Mouse (Mus musculus) ES-E14 (cell line): ENCODE measurements around the gene Erc2. TPM values are rescaled to one million over a fixed set of nuclear protein-coding genes. Genes with fewer than 3 reads are reported as not detected.

ENCODE experiments used
- DNase-seq: peaks from one replicate; pipeline ENCODE4 v3.0.0-alpha.2; 2013; ENCODE audit warnings: low read depth, low spot score
- H3K27ac ChIP-seq: 2 replicates; pipeline ENCODE4 v1.5.1; 2012; ENCODE audit warnings: low read depth, mild to moderate bottlenecking, low read length, moderate library complexity, mixed read lengths; ENCODE audit not compliant: poor library complexity, insufficient read depth, severe bottlenecking
- H3K36me3 ChIP-seq: 2 replicates; pipeline ENCODE4 v1.6.1; 2012; ENCODE audit warnings: mild to moderate bottlenecking, low read length, moderate library complexity, mixed read lengths; ENCODE audit not compliant: control insufficient read depth, poor library complexity, insufficient read depth, severe bottlenecking
- H3K4me1 ChIP-seq, 2 experiments: fragments of 150-350 bp in 1 of 2; sonication (generic) in 1 of 2; 2 replicates each; pipeline ENCODE4 v1.6.1; 2012; ENCODE audit warnings: low read length in 2 of 2, mild to moderate bottlenecking in 1 of 2, mixed read lengths in 1 of 2; ENCODE audit not compliant: control insufficient read depth in 2 of 2, insufficient read depth in 2 of 2, poor library complexity in 1 of 2
- H3K4me3 ChIP-seq, 2 experiments: fragments of 150-350 bp in 1 of 2; sonication (generic) in 1 of 2; 2 replicates each; pipeline ENCODE4 v1.5.1; 2012; ENCODE audit warnings: low read length in 2 of 2, low read depth in 1 of 2, mild to moderate bottlenecking in 1 of 2, mixed read lengths in 1 of 2; ENCODE audit not compliant: insufficient read depth in 1 of 2, poor library complexity in 1 of 2, severe bottlenecking in 1 of 2
- H3K9ac ChIP-seq: 2 replicates; pipeline ENCODE4 v1.6.1; 2012; ENCODE audit warnings: low read depth, mild to moderate bottlenecking, low read length, mixed read lengths; ENCODE audit not compliant: poor library complexity, insufficient read depth, severe bottlenecking
- H3K9me3 ChIP-seq: fragments of 150-350 bp; sonication (generic); 2 replicates; pipeline ENCODE4 v1.6.1; 2012; ENCODE audit warnings: low read depth, mild to moderate bottlenecking, low read length; ENCODE audit not compliant: control insufficient read depth, insufficient read depth
- CHD2 ChIP-seq: IDR thresholded peaks from 2 replicates; pipeline ENCODE4 v1.6.1; 2014; ENCODE audit warnings: mild to moderate bottlenecking, low read depth, low read length, inconsistent platforms
- HCFC1 ChIP-seq: IDR thresholded peaks from 2 replicates; pipeline ENCODE4 v1.6.1; 2012; ENCODE audit warnings: low read length, inconsistent platforms, borderline replicate concordance; ENCODE audit not compliant: insufficient read depth
- MAFK ChIP-seq: IDR thresholded peaks from 2 replicates; pipeline ENCODE4 v1.6.1; 2014; ENCODE audit warnings: mild to moderate bottlenecking, low read depth, low read length, inconsistent platforms; ENCODE audit not compliant: insufficient read depth
- ZC3H11A ChIP-seq: IDR thresholded peaks from 2 replicates; pipeline ENCODE4 v1.6.1; 2012; ENCODE audit warnings: low read depth, mild to moderate bottlenecking, inconsistent platforms, low read length, borderline replicate concordance
- ZNF384 ChIP-seq: IDR thresholded peaks from 2 replicates; pipeline ENCODE4 v1.6.1; 2012; ENCODE audit warnings: low read depth, low read length, inconsistent platforms
- in situ Hi-C, 2 experiments: fragments of 600-800 bp; cut with MboI; formaldehyde crosslinking; loops; one replicate each; pipeline ENCODE4 v1.15.1; 2025; ENCODE audit warnings: low sequenced_read_pairs in 2 of 2, inconsistent platforms in 1 of 2; ENCODE audit not compliant: unreplicated experiment in 2 of 2
- total RNA-seq: library from RNA; depleted of rRNA; stranded (reverse); fragments of 300-350 nt; gene quantifications from 2 replicates; pipeline ENCODE4 v1.2.3, GENCODE M21; 2012

Erc2 gene
- total RNA-seq, 1 experiment: 9.1 TPM

DNA sequence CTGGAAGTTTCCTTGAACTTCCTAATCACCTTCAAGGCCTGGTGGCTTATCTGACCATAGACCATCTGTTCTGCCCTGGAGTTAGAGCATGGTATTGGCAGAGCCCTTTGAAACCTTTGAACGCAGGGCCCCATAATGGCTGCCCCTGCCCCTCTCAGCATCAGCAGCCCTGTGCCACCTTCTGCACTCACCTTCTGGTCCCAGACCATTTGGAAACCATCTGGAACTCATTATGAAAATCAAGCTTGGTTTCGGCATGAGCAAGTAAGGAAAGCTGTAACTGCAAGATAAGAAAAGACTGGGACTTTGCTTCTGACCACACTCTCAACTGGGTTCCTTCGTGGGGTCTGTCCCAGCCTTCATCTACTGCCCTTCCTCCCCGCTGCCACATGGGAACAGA lies 796.3 kb downstream of the Erc2 start:
- in situ Hi-C loops: no loop called here
- no peaks in the 10 kb centered on the region for H3K36me3 ChIP-seq
- H3K9ac ChIP-seq: no peak overlapping the region
- no peak overlapping the region for H3K27ac ChIP-seq
- H3K4me1 ChIP-seq: no peaks in the 10 kb centered on the region
- DNase-seq: no peak
- H3K9me3 ChIP-seq: no peaks in the 10 kb centered on the region
- no peak overlapping the region for H3K4me3 ChIP-seq
- TF ChIP-seq HCFC1 (no peak), MAFK (no peak), ZC3H11A (no peak), ZNF384 (no peak), CHD2 (no peak)

DNA sequence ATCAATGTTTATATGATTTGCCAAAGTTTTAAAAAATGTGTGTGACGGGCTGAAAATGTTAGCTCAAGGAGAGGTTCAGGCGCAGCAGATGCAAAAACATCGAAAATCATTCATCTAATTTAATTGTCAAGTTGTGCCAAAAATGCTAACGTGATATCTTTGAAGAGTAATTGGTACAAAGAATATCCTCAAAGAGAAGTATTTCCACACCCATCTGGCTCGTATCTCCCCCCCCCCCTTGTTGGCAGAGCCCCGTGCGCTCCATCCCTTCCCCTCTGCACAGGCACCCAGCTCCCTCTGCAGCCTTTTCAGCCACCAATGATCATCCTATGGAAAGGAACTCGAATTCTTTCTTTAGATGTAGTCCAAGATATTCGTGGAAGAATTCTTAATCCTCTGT lies 797.0 kb downstream of the Erc2 start:
- Histone ChIP-seq H3K27ac (no peak overlapping the region), H3K4me1 (no peaks in the 10 kb centered on the region), H3K4me3 (no peak overlapping the region), H3K36me3 (no peaks in the 10 kb centered on the region), H3K9me3 (no peaks in the 10 kb centered on the region), H3K9ac (no peak overlapping the region)
- in situ Hi-C loops: no loop called here
- TF ChIP-seq HCFC1: no peak
- TF ChIP-seq ZC3H11A: no peak
- TF ChIP-seq CHD2: no peak
- TF ChIP-seq MAFK: no peak
- TF ChIP-seq ZNF384: no peak
- no peak for DNase-seq

DNA sequence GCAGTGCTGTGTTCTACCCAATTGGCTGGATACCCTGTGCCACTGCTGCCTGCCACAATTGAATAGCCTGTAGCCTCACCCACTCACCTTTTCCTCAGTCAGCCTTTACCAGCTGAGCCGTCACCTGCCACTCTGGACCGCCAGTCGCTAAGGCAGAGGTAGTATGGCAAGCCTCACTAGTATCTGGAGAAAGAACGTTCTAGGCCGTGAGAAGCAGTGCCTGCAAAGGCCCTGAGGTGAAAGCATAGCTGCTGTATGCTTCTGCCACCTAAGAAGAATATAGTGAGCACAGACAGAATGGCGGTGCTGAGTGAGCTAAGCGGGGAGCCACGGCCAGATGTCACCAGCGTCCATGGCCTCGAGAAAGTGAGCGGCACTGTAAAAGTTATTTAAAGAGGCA lies 798.4 kb downstream of the Erc2 start:
- Histone ChIP-seq H3K9me3 (no peaks in the 10 kb centered on the region), H3K4me3 (no peak overlapping the region), H3K27ac (no peak overlapping the region), H3K4me1 (no peaks in the 10 kb centered on the region), H3K9ac (no peak overlapping the region), H3K36me3 (no peaks in the 10 kb centered on the region)
- in situ Hi-C loops: no loop called here
- no peak for DNase-seq
- TF ChIP-seq CHD2 (no peak), ZC3H11A (no peak), ZNF384 (no peak), MAFK (no peak), HCFC1 (no peak)

DNA sequence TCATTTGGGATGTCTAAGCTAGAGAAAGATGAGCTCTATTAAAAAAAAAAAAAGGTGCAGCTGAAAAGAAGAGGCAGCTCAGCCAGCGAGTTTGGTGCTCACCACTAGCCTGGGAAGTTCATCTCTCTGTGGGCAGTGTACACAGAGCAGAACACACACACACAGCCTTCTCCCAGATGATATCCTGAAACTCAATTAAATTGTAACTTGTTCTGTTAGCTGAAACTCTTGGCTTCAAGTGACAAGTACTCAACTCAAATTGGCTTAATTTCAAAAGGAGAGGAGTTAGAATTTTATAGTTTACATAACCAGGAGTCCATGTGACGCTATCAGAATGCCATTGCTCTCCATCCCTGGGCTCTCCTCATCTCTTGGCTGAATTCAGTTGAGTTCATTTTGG lies 804.4 kb downstream of the Erc2 start:
- no peaks in the 10 kb centered on the region for H3K36me3 ChIP-seq
- TF ChIP-seq HCFC1: no peak
- no peak for TF ChIP-seq MAFK
- TF ChIP-seq ZNF384: no peak
- TF ChIP-seq ZC3H11A: no peak
- no peaks in the 10 kb centered on the region for H3K4me1 ChIP-seq
- DNase-seq: no peak
- H3K9ac ChIP-seq: no peak overlapping the region
- no peak overlapping the region for H3K4me3 ChIP-seq
- H3K27ac ChIP-seq: no peak overlapping the region
- H3K9me3 ChIP-seq: no peaks in the 10 kb centered on the region
- in situ Hi-C loops: no loop called here

DNA sequence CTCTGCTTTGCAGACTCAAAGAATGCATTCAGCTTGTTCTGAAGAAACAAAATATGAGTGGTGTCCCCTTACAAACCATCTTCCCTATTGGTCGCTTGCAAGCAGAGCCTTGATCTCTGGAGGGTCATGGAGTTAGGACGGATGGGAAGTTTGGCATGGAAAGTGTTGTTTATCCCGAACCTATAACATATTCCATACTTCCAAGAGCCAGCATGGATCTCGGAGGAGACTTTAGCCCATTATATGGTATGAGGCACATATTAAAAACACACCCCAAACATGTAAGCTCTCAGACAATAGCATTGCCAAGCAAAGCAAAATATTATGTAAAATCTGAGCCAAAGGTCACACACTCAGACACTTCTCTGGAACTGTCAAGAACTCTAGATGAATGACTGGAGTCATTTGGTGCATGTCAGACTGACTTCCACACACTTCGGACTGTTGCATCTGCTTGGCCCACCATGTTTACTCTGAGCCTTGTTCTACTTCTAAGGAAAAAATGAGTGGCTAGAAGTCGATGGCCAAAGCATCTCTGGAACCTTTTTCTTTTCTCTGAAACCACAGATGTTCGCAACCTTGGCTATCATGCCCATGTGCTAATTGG lies 809.6 kb downstream of the Erc2 start:
- in situ Hi-C loops: no loop called here
- Histone ChIP-seq H3K36me3 (no peaks in the 10 kb centered on the region), H3K27ac (no peak overlapping the region), H3K9ac (no peak overlapping the region), H3K4me1 (no peaks in the 10 kb centered on the region), H3K4me3 (no peak overlapping the region), H3K9me3 (no peaks in the 10 kb centered on the region)
- DNase-seq: no peak
- TF ChIP-seq ZNF384 (no peak), ZC3H11A (no peak), HCFC1 (no peak), MAFK (no peak), CHD2 (no peak)
